Mouse (Mus musculus) hindbrain, embryonic 16.5 days (tissue): ENCODE data around the gene Il11ra1. TPM values are rescaled to one million over a fixed set of nuclear protein-coding genes. Genes with fewer than 3 reads are reported as not detected.
"Not testable (repeated sequence)": the region's sequence is repeated elsewhere in the genome, so short reads cannot be mapped to it uniquely, and the experiment has no call there.

Source experiments
- ATAC-seq: fragments of 200-750 bp; cut with Nextera tagmentation; 2 replicates; pipeline ENCODE4 v1.8.0; 2017; ENCODE audit warnings: moderate TSS enrichment, moderate library complexity
- H3K27ac ChIP-seq: fragments of 300-500 bp; sonication (generic); 2 replicates; pipeline ENCODE4 v1.5.1; 2014; ENCODE audit warnings: low read depth, mild to moderate bottlenecking, control low read depth, low read length, moderate library complexity
- H3K27me3 ChIP-seq: fragments of 300-500 bp; sonication (generic); replicated peaks from 2 replicates; pipeline ENCODE4 v1.6.1; 2014; ENCODE audit warnings: low read length; ENCODE audit not compliant: control insufficient read depth, insufficient read depth
- H3K36me3 ChIP-seq: fragments of 300-500 bp; sonication (generic); 2 replicates; pipeline ENCODE4 v1.6.1; 2014; ENCODE audit warnings: mild to moderate bottlenecking, low read length, moderate library complexity, mixed read lengths; ENCODE audit not compliant: control insufficient read depth, insufficient read depth
- H3K4me1 ChIP-seq: fragments of 300-500 bp; sonication (generic); 2 replicates; pipeline ENCODE4 v1.6.1; 2014; ENCODE audit warnings: low read depth, low read length; ENCODE audit not compliant: control insufficient read depth, insufficient read depth
- H3K4me2 ChIP-seq: fragments of 300-500 bp; sonication (generic); 2 replicates; pipeline ENCODE4 v1.6.1; 2014; ENCODE audit warnings: mild to moderate bottlenecking, low read length, control low read depth, moderate library complexity
- H3K4me3 ChIP-seq: fragments of 300-500 bp; sonication (generic); 2 replicates; pipeline ENCODE4 v1.5.1; 2014; ENCODE audit warnings: mild to moderate bottlenecking, low read length, control low read depth, moderate library complexity
- H3K9ac ChIP-seq: fragments of 300-500 bp; sonication (generic); 2 replicates; pipeline ENCODE4 v1.6.1; 2014; ENCODE audit warnings: low read depth, mild to moderate bottlenecking, control low read depth, low read length, moderate library complexity
- H3K9me3 ChIP-seq: fragments of 300-500 bp; sonication (generic); 2 replicates; pipeline ENCODE4 v1.6.1; 2014; ENCODE audit warnings: mild to moderate bottlenecking, low read length, moderate library complexity; ENCODE audit not compliant: control insufficient read depth
- WGBS: fragments of 180-500 bp; shearing (Covaris S2); extraction: QIAGEN DNeasy Blood & Tissue Kit; methylation state at CpG from one replicate; pipeline ENCODE4 v1.1.7; 2014; 5-methylcytosine and 5-hydroxymethylcytosine counted together
- polyA plus RNA-seq: library from polyadenylated mRNA; unstranded; fragments of >200 nt; fragmentation: Nextera tagmentation; extraction: Ambion mirVana; gene quantifications from 2 replicates; pipeline ENCODE4 v1.2.1, GENCODE M21; 2015

The Il11ra1 gene
- polyA plus RNA-seq, 1 experiment from 2014 or later: 46.6 TPM

DNA sequence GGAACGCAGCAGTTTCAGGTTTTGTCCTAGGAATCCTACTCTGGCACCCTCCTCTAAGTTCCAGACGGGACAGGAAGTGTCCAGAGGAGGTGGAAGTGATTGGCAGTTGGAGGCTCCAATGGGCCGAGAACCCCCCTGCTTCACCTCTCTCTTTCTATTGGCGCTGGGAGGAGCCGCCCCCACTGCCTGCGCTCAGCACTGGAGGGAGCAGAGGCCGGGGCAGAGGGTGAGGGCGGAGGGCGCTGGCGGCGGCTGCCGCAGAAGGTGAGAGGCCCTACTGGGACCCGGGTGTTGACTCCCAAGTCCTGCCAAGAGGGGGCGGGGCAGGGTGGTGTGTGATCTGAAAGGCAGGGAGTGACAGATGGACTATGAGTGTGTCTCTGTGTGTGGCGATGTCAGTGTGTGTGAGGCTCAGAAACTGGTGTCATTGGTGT is 60.5 kb downstream of the Il11ra1 start:
- no peaks in the 10 kb centered on the region for H3K27me3 ChIP-seq
- peaks cover 35% of the 10 kb centered on the region for H3K4me1 ChIP-seq
- H3K4me2 ChIP-seq: peak overlapping the region; percentile 52
- ATAC-seq: peak; percentile 77
- H3K36me3 ChIP-seq: no peaks in the 10 kb centered on the region
- peak overlapping the region; percentile 34 for H3K4me3 ChIP-seq
- peak overlapping the region; percentile 57; the same call in 1 of the 2 replicates for H3K27ac ChIP-seq
- H3K9ac ChIP-seq: peak overlapping the region; percentile 57
- under 1% methylated on average over 15 of the region's 15 CpGs for WGBS
- H3K9me3 ChIP-seq: no peaks in the 10 kb centered on the region

GRCm38 (mm10) chr4:41760911-41761310 is 61.1 kb downstream of the Il11ra1 start:
- Histone ChIP-seq H3K36me3 (no peaks in the 10 kb centered on the region), H3K27ac (peak overlapping the region; percentile 57; the same call in 1 of the 2 replicates), H3K4me3 (peak overlapping the region; percentile 34), H3K9me3 (no peaks in the 10 kb centered on the region), H3K4me2 (peak overlapping the region; percentile 52), H3K9ac (peak overlapping the region; percentile 57), H3K27me3 (no peaks in the 10 kb centered on the region), H3K4me1 (peaks cover 35% of the 10 kb centered on the region)
- ATAC-seq: 0 out of 2 replicates have a peak, but pooled peaks have one; percentile 10
- 81% methylated on average over 4 of the region's 4 CpGs for WGBS

- no peaks in the 10 kb centered on the region for H3K36me3 ChIP-seq
- H3K9ac ChIP-seq: no peak overlapping the region
- H3K9me3 ChIP-seq: no peaks in the 10 kb centered on the region
- no peak overlapping the region for H3K4me3 ChIP-seq
- no peak overlapping the region for H3K27ac ChIP-seq
- ATAC-seq: no peak
- H3K27me3 ChIP-seq: no peaks in the 10 kb centered on the region
- peaks cover 29% of the 10 kb centered on the region for H3K4me1 ChIP-seq
- H3K4me2 ChIP-seq: peak overlapping the region; percentile 52
Measured at GRCm38 (mm10) chr4:41761680-41762079, 61.9 kb downstream of the Il11ra1 start.

GRCm38 (mm10) chr4:41762099-41762687 is 62.4 kb downstream of the Il11ra1 start:
- Histone ChIP-seq H3K9ac (no peak overlapping the region; the same call in 1 of the 2 replicates), H3K27me3 (no peaks in the 10 kb centered on the region), H3K4me2 (peak overlapping the region; percentile 13; the same call in 1 of the 2 replicates), H3K9me3 (no peaks in the 10 kb centered on the region), H3K36me3 (no peaks in the 10 kb centered on the region), H3K27ac (no peak overlapping the region), H3K4me3 (no peak overlapping the region), H3K4me1 (peaks cover 28% of the 10 kb centered on the region)
- ATAC-seq: peak; percentile 55
- WGBS: 47% methylated on average over 8 of the region's 8 CpGs

- H3K27ac ChIP-seq: peak overlapping the region; percentile 54; the same call in 1 of the 2 replicates
- H3K9ac ChIP-seq: peak overlapping the region; percentile 14; the same call in 1 of the 2 replicates
- H3K4me3 ChIP-seq, H3K36me3 ChIP-seq, H3K9me3 ChIP-seq, H3K27me3 ChIP-seq, H3K4me2 ChIP-seq: not testable (repeated sequence)
- 40% methylated on average over 8 of the region's 8 CpGs for WGBS
- peak; percentile 48; the same call in 1 of the 2 replicates for ATAC-seq
- H3K4me1 ChIP-seq: peaks cover 28% of the 10 kb centered on the region
Measured at GRCm38 (mm10) chr4:41762688-41763114, 62.9 kb downstream of the Il11ra1 start.

DNA sequence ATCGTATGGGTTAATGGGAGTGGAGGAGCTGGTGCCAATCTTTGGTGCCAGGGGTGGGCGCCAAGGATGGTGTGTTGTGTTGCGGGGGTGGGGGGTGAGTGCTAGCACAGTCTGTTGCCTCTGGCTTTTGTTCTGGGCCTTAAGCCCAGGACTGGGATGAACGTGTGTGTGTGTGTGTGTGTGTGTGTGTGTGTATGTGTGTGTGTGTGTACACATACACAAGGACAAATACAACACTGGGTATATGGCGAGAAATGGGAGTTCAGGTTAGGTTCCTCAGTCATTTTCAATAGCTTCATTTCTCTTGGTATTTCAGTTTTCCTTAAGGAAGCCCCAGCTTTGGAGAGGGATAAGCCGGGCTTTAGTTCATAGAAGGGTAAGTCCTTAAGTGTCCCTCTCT is 63.4 kb downstream of the Il11ra1 start:
- H3K27me3 ChIP-seq, H3K4me2 ChIP-seq, H3K9me3 ChIP-seq, ATAC-seq, H3K27ac ChIP-seq, H3K36me3 ChIP-seq, H3K9ac ChIP-seq, H3K4me3 ChIP-seq: not testable (repeated sequence)
- H3K4me1 ChIP-seq: peaks cover 28% of the 10 kb centered on the region
- 78% methylated on average over 4 of the region's 6 CpGs for WGBS

DNA sequence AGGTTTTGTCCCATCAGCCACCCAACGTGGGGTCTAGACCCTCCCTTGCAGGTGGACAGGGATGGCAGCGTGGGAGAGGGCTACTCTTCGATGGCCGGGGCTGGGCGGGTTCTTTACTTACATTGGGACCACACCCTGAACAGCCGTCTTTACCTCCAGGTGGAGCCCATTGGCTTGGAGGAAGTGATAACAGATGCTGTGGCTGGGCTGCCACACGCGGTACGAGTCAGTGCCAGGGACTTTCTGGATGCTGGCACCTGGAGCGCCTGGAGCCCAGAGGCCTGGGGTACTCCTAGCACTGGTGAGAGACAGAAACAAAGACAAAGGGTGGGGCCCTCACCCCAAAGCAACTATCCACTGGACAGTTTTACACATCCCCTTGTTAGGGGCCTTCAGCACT is 67.5 kb downstream of the Il11ra1 start:
- H3K4me3 ChIP-seq, H3K27ac ChIP-seq, H3K4me2 ChIP-seq, H3K36me3 ChIP-seq, H3K27me3 ChIP-seq, H3K9ac ChIP-seq, ATAC-seq, H3K4me1 ChIP-seq, H3K9me3 ChIP-seq: not testable (repeated sequence)
- 85% methylated on average over 10 of the region's 10 CpGs for WGBS

DNA sequence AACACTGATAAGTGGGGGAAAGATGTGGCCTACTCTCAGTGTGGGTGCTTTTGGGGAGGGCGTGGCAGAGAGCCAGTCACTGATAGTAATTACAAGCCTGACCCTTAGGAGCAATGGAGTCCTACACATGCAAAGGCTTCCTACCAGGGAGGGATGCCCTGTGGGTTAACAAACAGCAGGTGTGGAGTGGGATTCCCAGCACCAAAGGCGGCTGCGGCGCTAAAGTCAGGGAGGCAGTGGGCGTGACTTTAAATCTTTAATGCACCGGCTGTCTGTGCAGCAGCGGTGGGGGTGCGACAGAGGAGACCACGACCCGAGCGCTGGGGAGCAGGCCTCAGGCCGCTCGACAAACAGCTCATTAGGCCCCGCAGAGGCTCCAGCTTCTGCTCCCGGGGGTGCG is 73.2 kb downstream of the Il11ra1 start:
- Histone ChIP-seq H3K9ac (0 out of 2 replicates have a peak overlapping the region, but pooled peaks have one; percentile 41), H3K4me2 (peak overlapping the region; percentile 48), H3K4me3 (peak overlapping the region; percentile 32)
- H3K27me3 ChIP-seq, H3K27ac ChIP-seq, H3K9me3 ChIP-seq, H3K36me3 ChIP-seq, H3K4me1 ChIP-seq, ATAC-seq: not testable (repeated sequence)
- WGBS: 13% methylated on average over 5 of the region's 16 CpGs

DNA sequence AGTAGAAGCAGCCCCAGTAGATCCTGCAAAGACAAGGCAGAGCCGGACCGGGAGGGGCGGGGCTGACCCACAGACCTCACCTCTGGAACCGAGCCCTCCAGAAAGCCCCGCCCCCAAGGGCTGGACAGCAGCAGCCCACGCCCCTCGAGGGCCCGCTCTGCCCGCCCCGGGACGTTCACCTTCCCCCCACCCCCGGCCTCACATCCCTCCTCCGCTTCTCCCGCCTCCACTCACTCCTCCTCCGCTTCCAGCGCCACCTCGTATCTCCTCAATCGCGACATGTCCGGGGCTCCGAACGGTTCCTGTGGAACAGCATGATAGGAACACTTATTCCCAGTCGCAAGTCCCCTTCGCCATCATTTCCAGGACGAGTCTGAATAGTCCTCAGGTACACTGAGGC is 73.7 kb downstream of the Il11ra1 start:
- Histone ChIP-seq H3K4me2 (peak overlapping the region; percentile 48), H3K9ac (peak overlapping the region; percentile 61), H3K27ac (peak overlapping the region; percentile 66), H3K4me3 (peak overlapping the region; percentile 45)
- not testable (repeated sequence) for H3K9me3 ChIP-seq, ATAC-seq, H3K36me3 ChIP-seq, H3K27me3 ChIP-seq, H3K4me1 ChIP-seq
- WGBS: under 1% methylated on average over 18 of the region's 25 CpGs
